Mouse (Mus musculus): ENCODE data around the gene Nudt3. TPM values are rescaled to one million over a fixed set of nuclear protein-coding genes. Genes with fewer than 3 reads are reported as not detected.

The Nudt3 gene
- polyA plus RNA-seq, 1 experiment from 2014 or later: 238 TPM

- ATAC-seq (ENCODE audit: low read depth): no peak
- no peak overlapping the region; the same call in 1 of the 2 replicates for H3K27ac ChIP-seq (replicated peaks)
- WGBS: 80% methylated on average over 8 of the region's 8 CpGs
- no peak overlapping the region for H3K4me2 ChIP-seq
- H3K27me3 ChIP-seq: no peaks in the 10 kb centered on the region
- H3K4me3 ChIP-seq: no peak overlapping the region
- peaks cover 75% of the 10 kb centered on the region for H3K36me3 ChIP-seq
- H3K9me3 ChIP-seq: no peaks in the 10 kb centered on the region
- no peak overlapping the region for H3K9ac ChIP-seq
- H3K4me1 ChIP-seq (replicated peaks): peaks cover 17% of the 10 kb centered on the region
These were observed 35.1 kb downstream of the Nudt3 start for GRCm38 (mm10) chr17:27588231-27588630.

GRCm38 (mm10) chr17:27587252-27587651 lies 36.0 kb downstream of the Nudt3 start:
- H3K9me3 ChIP-seq: no peaks in the 10 kb centered on the region
- H3K4me3 ChIP-seq: no peak overlapping the region
- no peak overlapping the region for H3K4me2 ChIP-seq
- no peak for ATAC-seq (ENCODE audit: low read depth)
- peaks cover 17% of the 10 kb centered on the region for H3K4me1 ChIP-seq (replicated peaks)
- H3K9ac ChIP-seq: 0 out of 2 replicates have a peak overlapping the region, but pooled peaks have one; percentile 8
- 71% methylated on average over 12 of the region's 12 CpGs for WGBS
- no peak overlapping the region for H3K27ac ChIP-seq (replicated peaks)
- H3K27me3 ChIP-seq: no peaks in the 10 kb centered on the region
- H3K36me3 ChIP-seq: peaks cover 75% of the 10 kb centered on the region

GRCm38 (mm10) chr17:27586661-27587060 lies 36.6 kb downstream of the Nudt3 start:
- H3K9ac ChIP-seq: no peak overlapping the region
- no peak overlapping the region for H3K27ac ChIP-seq (replicated peaks)
- no peaks in the 10 kb centered on the region for H3K9me3 ChIP-seq
- H3K27me3 ChIP-seq: no peaks in the 10 kb centered on the region
- ATAC-seq (ENCODE audit: low read depth): no peak
- no peak overlapping the region for H3K4me2 ChIP-seq
- H3K4me1 ChIP-seq (replicated peaks): peaks cover 17% of the 10 kb centered on the region
- no peak overlapping the region for H3K4me3 ChIP-seq
- 73% methylated on average over 9 of the region's 9 CpGs for WGBS
- H3K36me3 ChIP-seq: peaks cover 77% of the 10 kb centered on the region

- ATAC-seq (ENCODE audit: low read depth): no peak
- Histone ChIP-seq H3K36me3 (peaks cover 88% of the 10 kb centered on the region), H3K4me2 (no peak overlapping the region), H3K27ac (replicated peaks) (no peak overlapping the region), H3K9me3 (no peaks in the 10 kb centered on the region), H3K4me1 (replicated peaks) (peaks cover 13% of the 10 kb centered on the region), H3K4me3 (no peak overlapping the region), H3K27me3 (no peaks in the 10 kb centered on the region), H3K9ac (no peak overlapping the region)
- WGBS: 91% methylated on average over 13 of the region's 13 CpGs
These were observed 40.0 kb downstream of the Nudt3 start for GRCm38 (mm10) chr17:27583185-27583894.

GRCm38 (mm10) chr17:27580392-27581068 lies 42.8 kb downstream of the Nudt3 start:
- no peak for ATAC-seq (ENCODE audit: low read depth)
- Histone ChIP-seq H3K27me3 (no peaks in the 10 kb centered on the region), H3K9ac (no peak overlapping the region), H3K4me3 (no peak overlapping the region), H3K36me3 (peaks cover 93% of the 10 kb centered on the region), H3K27ac (replicated peaks) (no peak overlapping the region), H3K9me3 (no peaks in the 10 kb centered on the region), H3K4me2 (no peak overlapping the region), H3K4me1 (replicated peaks) (no peaks in the 10 kb centered on the region)
- 91% methylated on average over 20 of the region's 20 CpGs for WGBS

GRCm38 (mm10) chr17:27579816-27580215 lies 43.5 kb downstream of the Nudt3 start:
- Histone ChIP-seq H3K4me3 (no peak overlapping the region), H3K9ac (no peak overlapping the region), H3K27ac (replicated peaks) (no peak overlapping the region), H3K36me3 (peaks cover 93% of the 10 kb centered on the region), H3K4me1 (replicated peaks) (no peaks in the 10 kb centered on the region; the same call in 1 of the 2 replicates), H3K27me3 (no peaks in the 10 kb centered on the region), H3K9me3 (no peaks in the 10 kb centered on the region), H3K4me2 (no peak overlapping the region)
- WGBS: 86% methylated on average over 8 of the region's 8 CpGs
- no peak for ATAC-seq (ENCODE audit: low read depth)

GRCm38 (mm10) chr17:27578487-27578886 lies 44.8 kb downstream of the Nudt3 start:
- peaks cover 93% of the 10 kb centered on the region for H3K36me3 ChIP-seq
- 91% methylated on average over 10 of the region's 10 CpGs for WGBS

GRCm38 (mm10) chr17:27577468-27577867 lies 45.8 kb downstream of the Nudt3 start:
- no peaks in the 10 kb centered on the region for H3K9me3 ChIP-seq
- H3K4me3 ChIP-seq: no peak overlapping the region
- H3K4me1 ChIP-seq (replicated peaks): no peaks in the 10 kb centered on the region; the same call in 1 of the 2 replicates
- H3K4me2 ChIP-seq: no peak overlapping the region
- no peak overlapping the region for H3K27ac ChIP-seq (replicated peaks)
- 63% methylated on average over 6 of the region's 6 CpGs for WGBS
- H3K27me3 ChIP-seq: no peaks in the 10 kb centered on the region
- peaks cover 89% of the 10 kb centered on the region for H3K36me3 ChIP-seq
- ATAC-seq (ENCODE audit: low read depth): no peak
- no peak overlapping the region for H3K9ac ChIP-seq

More at GRCm38 (mm10) chr17:27578487-27578886, 44.8 kb downstream of the Nudt3 start:
- no peak for ATAC-seq (ENCODE audit: low read depth)
- Histone ChIP-seq H3K9ac (no peak overlapping the region), H3K4me3 (no peak overlapping the region), H3K4me2 (no peak overlapping the region), H3K9me3 (no peaks in the 10 kb centered on the region), H3K27me3 (no peaks in the 10 kb centered on the region), H3K27ac (replicated peaks) (no peak overlapping the region), H3K4me1 (replicated peaks) (no peaks in the 10 kb centered on the region; the same call in 1 of the 2 replicates)

GRCm38 (mm10) chr17:27576056-27576455 lies 47.2 kb downstream of the Nudt3 start:
- no peak overlapping the region for H3K4me2 ChIP-seq
- no peak overlapping the region for H3K4me3 ChIP-seq
- peaks cover 82% of the 10 kb centered on the region for H3K36me3 ChIP-seq
- H3K27ac ChIP-seq (replicated peaks): no peak overlapping the region
- ATAC-seq (ENCODE audit: low read depth): no peak
- no peaks in the 10 kb centered on the region for H3K9me3 ChIP-seq
- 89% methylated on average over 7 of the region's 7 CpGs for WGBS
- H3K4me1 ChIP-seq (replicated peaks): no peaks in the 10 kb centered on the region; the same call in 1 of the 2 replicates
- no peaks in the 10 kb centered on the region for H3K27me3 ChIP-seq
- no peak overlapping the region for H3K9ac ChIP-seq

GRCm38 (mm10) chr17:27575116-27575776 lies 48.0 kb downstream of the Nudt3 start:
- H3K27ac ChIP-seq (replicated peaks): no peak overlapping the region
- H3K4me1 ChIP-seq (replicated peaks): no peaks in the 10 kb centered on the region; the same call in 1 of the 2 replicates
- no peak for ATAC-seq (ENCODE audit: low read depth)
- H3K36me3 ChIP-seq: peaks cover 74% of the 10 kb centered on the region
- WGBS: 60% methylated on average over 10 of the region's 10 CpGs
- no peak overlapping the region for H3K4me3 ChIP-seq
- no peaks in the 10 kb centered on the region for H3K9me3 ChIP-seq
- H3K27me3 ChIP-seq: no peaks in the 10 kb centered on the region
- no peak overlapping the region for H3K4me2 ChIP-seq
- H3K9ac ChIP-seq: no peak overlapping the region

GRCm38 (mm10) chr17:27574470-27575115 lies 48.7 kb downstream of the Nudt3 start:
- ATAC-seq (ENCODE audit: low read depth): no peak
- no peaks in the 10 kb centered on the region; the same call in 1 of the 2 replicates for H3K4me1 ChIP-seq (replicated peaks)
- no peak overlapping the region for H3K4me2 ChIP-seq
- H3K9me3 ChIP-seq: no peaks in the 10 kb centered on the region
- no peaks in the 10 kb centered on the region for H3K27me3 ChIP-seq
- no peak overlapping the region; the same call in 1 of the 2 replicates for H3K27ac ChIP-seq (replicated peaks)
- 88% methylated on average over 15 of the region's 16 CpGs for WGBS
- peaks cover 67% of the 10 kb centered on the region for H3K36me3 ChIP-seq
- H3K4me3 ChIP-seq: no peak overlapping the region
- no peak overlapping the region for H3K9ac ChIP-seq

Measured in neural tube, embryonic 13.5 days (tissue).